Mouse (Mus musculus) ES-E14 (cell line): ENCODE results near the gene Dusp1. TPM values are rescaled to one million over a fixed set of nuclear protein-coding genes. Genes with fewer than 3 reads are reported as not detected.
A peak's percentile ranks its signal among the peaks of the same experiment; 100 is the strongest.

Experiments
- DNase-seq: peaks from one replicate; pipeline ENCODE4 v3.0.0-alpha.2; 2013; ENCODE audit warnings: low read depth, low spot score
- H3K27ac ChIP-seq: 2 replicates; pipeline ENCODE4 v1.5.1; 2012; ENCODE audit warnings: low read depth, mild to moderate bottlenecking, low read length, moderate library complexity, mixed read lengths; ENCODE audit not compliant: poor library complexity, insufficient read depth, severe bottlenecking
- H3K36me3 ChIP-seq: 2 replicates; pipeline ENCODE4 v1.6.1; 2012; ENCODE audit warnings: mild to moderate bottlenecking, low read length, moderate library complexity, mixed read lengths; ENCODE audit not compliant: control insufficient read depth, poor library complexity, insufficient read depth, severe bottlenecking
- H3K4me1 ChIP-seq, 2 experiments: fragments of 150-350 bp in 1 of 2; sonication (generic) in 1 of 2; 2 replicates each; pipeline ENCODE4 v1.6.1; 2012; ENCODE audit warnings: low read length in 2 of 2, mild to moderate bottlenecking in 1 of 2, mixed read lengths in 1 of 2; ENCODE audit not compliant: control insufficient read depth in 2 of 2, insufficient read depth in 2 of 2, poor library complexity in 1 of 2
- H3K4me3 ChIP-seq, 2 experiments: fragments of 150-350 bp in 1 of 2; sonication (generic) in 1 of 2; 2 replicates each; pipeline ENCODE4 v1.5.1; 2012; ENCODE audit warnings: low read length in 2 of 2, low read depth in 1 of 2, mild to moderate bottlenecking in 1 of 2, mixed read lengths in 1 of 2; ENCODE audit not compliant: insufficient read depth in 1 of 2, poor library complexity in 1 of 2, severe bottlenecking in 1 of 2
- H3K9ac ChIP-seq: 2 replicates; pipeline ENCODE4 v1.6.1; 2012; ENCODE audit warnings: low read depth, mild to moderate bottlenecking, low read length, mixed read lengths; ENCODE audit not compliant: poor library complexity, insufficient read depth, severe bottlenecking
- H3K9me3 ChIP-seq: fragments of 150-350 bp; sonication (generic); 2 replicates; pipeline ENCODE4 v1.6.1; 2012; ENCODE audit warnings: low read depth, mild to moderate bottlenecking, low read length; ENCODE audit not compliant: control insufficient read depth, insufficient read depth
- CHD2 ChIP-seq: IDR thresholded peaks from 2 replicates; pipeline ENCODE4 v1.6.1; 2014; ENCODE audit warnings: mild to moderate bottlenecking, low read depth, low read length, inconsistent platforms
- HCFC1 ChIP-seq: IDR thresholded peaks from 2 replicates; pipeline ENCODE4 v1.6.1; 2012; ENCODE audit warnings: low read length, inconsistent platforms, borderline replicate concordance; ENCODE audit not compliant: insufficient read depth
- MAFK ChIP-seq: IDR thresholded peaks from 2 replicates; pipeline ENCODE4 v1.6.1; 2014; ENCODE audit warnings: mild to moderate bottlenecking, low read depth, low read length, inconsistent platforms; ENCODE audit not compliant: insufficient read depth
- ZC3H11A ChIP-seq: IDR thresholded peaks from 2 replicates; pipeline ENCODE4 v1.6.1; 2012; ENCODE audit warnings: low read depth, mild to moderate bottlenecking, inconsistent platforms, low read length, borderline replicate concordance
- ZNF384 ChIP-seq: IDR thresholded peaks from 2 replicates; pipeline ENCODE4 v1.6.1; 2012; ENCODE audit warnings: low read depth, low read length, inconsistent platforms
- in situ Hi-C, 2 experiments: fragments of 600-800 bp; cut with MboI; formaldehyde crosslinking; loops; one replicate each; pipeline ENCODE4 v1.15.1; 2025; ENCODE audit warnings: low sequenced_read_pairs in 2 of 2, inconsistent platforms in 1 of 2; ENCODE audit not compliant: unreplicated experiment in 2 of 2
- total RNA-seq: library from RNA; depleted of rRNA; stranded (reverse); fragments of 300-350 nt; gene quantifications from 2 replicates; pipeline ENCODE4 v1.2.3, GENCODE M21; 2012

The Dusp1 gene
- total RNA-seq, 1 experiment: 21.2 TPM

- no peak for TF ChIP-seq MAFK
- no peak for TF ChIP-seq CHD2
- no peak for TF ChIP-seq ZNF384
- TF ChIP-seq ZC3H11A: no peak
- TF ChIP-seq HCFC1: no peak
- no peak for DNase-seq
- H3K4me1 ChIP-seq: peaks cover 0 to 32% of the 10 kb centered on the region in 2 experiments; a peak in 1 of 4 replicates
- peak overlapping the region in 1 of 2 experiments; percentile 25; a peak in 1 of 4 replicates for H3K4me3 ChIP-seq
- no peak overlapping the region for H3K27ac ChIP-seq
- no peaks in the 10 kb centered on the region for H3K9me3 ChIP-seq
- in situ Hi-C loops: no loop called here
- H3K36me3 ChIP-seq: no peaks in the 10 kb centered on the region
- H3K9ac ChIP-seq: no peak overlapping the region; the same call in 1 of the 2 replicates
Measured at GRCm38 (mm10) chr17:26584063-26584462, 22.1 kb upstream of the Dusp1 start.

- H3K36me3 ChIP-seq: no peaks in the 10 kb centered on the region
- DNase-seq: no peak
- TF ChIP-seq ZNF384 (no peak), ZC3H11A (no peak), MAFK (no peak), CHD2 (no peak), HCFC1 (no peak)
- no peak overlapping the region for H3K27ac ChIP-seq
- H3K4me1 ChIP-seq: peaks cover 0 to 32% of the 10 kb centered on the region in 2 experiments; a peak in 1 of 4 replicates
- H3K4me3 ChIP-seq: no peak overlapping the region
- in situ Hi-C loops: no loop called here
- no peak overlapping the region for H3K9ac ChIP-seq
- H3K9me3 ChIP-seq: no peaks in the 10 kb centered on the region
Measured at GRCm38 (mm10) chr17:26583606-26584005, 21.7 kb upstream of the Dusp1 start.

- H3K4me1 ChIP-seq: peaks cover 0 to 35% of the 10 kb centered on the region in 2 experiments; a peak in 1 of 4 replicates
- H3K4me3 ChIP-seq: no peak overlapping the region
Measured at GRCm38 (mm10) chr17:26583056-26583455, 21.1 kb upstream of the Dusp1 start.

GRCm38 (mm10) chr17:26582297-26582696 is 20.4 kb upstream of the Dusp1 start:
- TF ChIP-seq CHD2 (no peak), ZC3H11A (no peak), HCFC1 (no peak), ZNF384 (no peak), MAFK (no peak)
- H3K36me3 ChIP-seq: no peaks in the 10 kb centered on the region
- H3K9me3 ChIP-seq: no peaks in the 10 kb centered on the region
- DNase-seq: no peak
- no peak overlapping the region for H3K4me3 ChIP-seq
- no peak overlapping the region for H3K9ac ChIP-seq
- in situ Hi-C loops: no loop called here
- peaks cover 0 to 38% of the 10 kb centered on the region in 2 experiments; a peak in 1 of 4 replicates for H3K4me1 ChIP-seq
- H3K27ac ChIP-seq: no peak overlapping the region

More at GRCm38 (mm10) chr17:26583056-26583455, 21.1 kb upstream of the Dusp1 start:
- TF ChIP-seq CHD2 (no peak), ZNF384 (no peak), ZC3H11A (no peak), HCFC1 (no peak), MAFK (no peak)
- H3K9ac ChIP-seq: no peak overlapping the region
- in situ Hi-C loops: no loop called here
- no peak overlapping the region for H3K27ac ChIP-seq
- no peak for DNase-seq
- H3K36me3 ChIP-seq: no peaks in the 10 kb centered on the region
- H3K9me3 ChIP-seq: no peaks in the 10 kb centered on the region

GRCm38 (mm10) chr17:26580873-26581401 is 19.0 kb upstream of the Dusp1 start:
- Histone ChIP-seq H3K9ac (no peak overlapping the region), H3K36me3 (peaks cover 5% of the 10 kb centered on the region; the same call in 1 of the 2 replicates), H3K4me1 (peaks cover 0 to 40% of the 10 kb centered on the region in 2 experiments; a peak in 1 of 4 replicates), H3K9me3 (no peaks in the 10 kb centered on the region), H3K4me3 (no peak overlapping the region), H3K27ac (peak overlapping the region; percentile 57)
- no peak for DNase-seq
- TF ChIP-seq MAFK: no peak
- TF ChIP-seq CHD2: 0 out of 2 replicates have a peak, but pooled peaks have one; percentile 35
- in situ Hi-C loops: no loop called here
